Mouse (Mus musculus): ENCODE measurements around the gene Pbdc1. TPM values are rescaled to one million over a fixed set of nuclear protein-coding genes. Genes with fewer than 3 reads are reported as not detected.

The Pbdc1 gene
- total and polyA plus RNA-seq, 3 experiments: 45.4 to 54.8 TPM; not detected in 1

DNA sequence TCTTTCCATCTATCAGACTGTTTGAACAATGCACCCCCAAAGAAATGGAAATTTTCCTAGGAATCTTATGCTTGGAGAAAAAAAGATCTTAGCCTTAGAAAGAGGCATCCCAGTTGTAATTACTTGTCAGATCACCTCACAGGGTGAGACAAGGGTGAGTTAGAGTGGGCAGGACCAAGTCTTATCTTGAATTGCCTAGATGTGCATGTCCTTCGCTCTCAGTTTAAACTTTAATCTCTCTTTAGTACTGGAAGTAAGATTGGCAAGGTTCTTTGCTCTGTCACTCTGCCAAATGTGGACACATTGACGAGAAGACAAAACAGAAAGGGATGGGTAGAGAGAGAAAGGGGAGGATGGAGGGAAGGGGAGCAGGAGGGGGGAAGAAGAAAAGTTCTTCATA lies 35.4 kb downstream of the Pbdc1 start:
- no peaks in the 10 kb centered on the region for H3K27me3 ChIP-seq (ENCODE audit: control insufficient read depth in 1 of 2, insufficient read depth in 2 of 2, low read length in 2 of 2)
- no peak overlapping the region for H3K4me3 ChIP-seq (ENCODE audit: control insufficient read depth in 1 of 2, insufficient read depth in 1 of 2, low read depth in 2 of 2, low read length in 2 of 2)
- peak; percentile 28 for DNase-seq (ENCODE audit: low read depth, low spot score)
- no peaks in the 10 kb centered on the region for H3K9me3 ChIP-seq (replicated peaks; ENCODE audit: insufficient read depth, low read length)
- 0 out of 2 replicates have a peak, but pooled peaks have one; percentile 13 for TF ChIP-seq GATA1 (IDR thresholded peaks at IDR 0.05; ENCODE audit: low read depth, low read length)
- no peak for TF ChIP-seq ZC3H11A (IDR thresholded peaks at IDR 0.05; ENCODE audit: low read depth, low read length)
- peaks cover 0 to 2% of the 10 kb centered on the region in 2 experiments; a peak in 3 of 4 replicates for H3K36me3 ChIP-seq (ENCODE audit: control insufficient read depth in 1 of 2, insufficient read depth in 2 of 2, low read length in 2 of 2)
- no peak overlapping the region for H3K27ac ChIP-seq (ENCODE audit: control insufficient read depth, low read depth, low read length)
- H3K9ac ChIP-seq (ENCODE audit: control insufficient read depth, low read depth, low read length, poor library complexity, severe bottlenecking): no peak overlapping the region
- peaks cover 0 to 2% of the 10 kb centered on the region in 2 experiments; a peak in 2 of 4 replicates for H3K4me1 ChIP-seq (ENCODE audit: control insufficient read depth in 1 of 2, insufficient read depth in 2 of 2, low read length in 2 of 2)
- H3K79me2 ChIP-seq (ENCODE audit: control insufficient read depth, insufficient read depth, low read length, poor library complexity): no peaks in the 10 kb centered on the region

GRCm38 (mm10) chrX:105120275-105121226 lies 41.0 kb downstream of the Pbdc1 start, which contains the start of gene Magee1:
Magee1 (plus strand) TSS chrX:105120378.
- Histone ChIP-seq H3K36me3 (ENCODE audit: control insufficient read depth in 1 of 2, insufficient read depth in 2 of 2, low read length in 2 of 2) (no peaks in the 10 kb centered on the region; a peak in 1 of 4 replicates), H3K79me2 (ENCODE audit: control insufficient read depth, insufficient read depth, low read length, poor library complexity) (no peaks in the 10 kb centered on the region), H3K27me3 (ENCODE audit: control insufficient read depth in 1 of 2, insufficient read depth in 2 of 2, low read length in 2 of 2) (no peaks in the 10 kb centered on the region), H3K27ac (ENCODE audit: control insufficient read depth, low read depth, low read length) (no peak within 1 kb of the TSS), H3K9ac (ENCODE audit: control insufficient read depth, low read depth, low read length, poor library complexity, severe bottlenecking) (no peak within 1 kb of the TSS), H3K4me1 (ENCODE audit: control insufficient read depth in 1 of 2, insufficient read depth in 2 of 2, low read length in 2 of 2) (no peaks in the 10 kb centered on the region), H3K9me3 (replicated peaks; ENCODE audit: insufficient read depth, low read length) (no peaks in the 10 kb centered on the region), H3K4me3 (ENCODE audit: control insufficient read depth in 1 of 2, insufficient read depth in 1 of 2, low read depth in 2 of 2, low read length in 2 of 2) (no peak within 1 kb of the TSS)
- TF ChIP-seq MXI1 (IDR thresholded peaks at IDR 0.05; ENCODE audit: low read depth, low read length) (no peak), E2F4 (IDR thresholded peaks at IDR 0.05; ENCODE audit: borderline replicate concordance, low read depth, low read length) (no peak), POLR2AphosphoS5 (IDR thresholded peaks at IDR 0.05; ENCODE audit: borderline replicate concordance, low read depth, low read length) (no peak), MAFK (IDR thresholded peaks at IDR 0.05; ENCODE audit: borderline replicate concordance, low read depth, low read length) (no peak), TBP (IDR thresholded peaks at IDR 0.05; ENCODE audit: low read depth, low read length) (no peak), MAZ (IDR thresholded peaks at IDR 0.05; ENCODE audit: low read depth, low read length) (no peak), NELFE (IDR thresholded peaks at IDR 0.05; ENCODE audit: low read depth, low read length) (no peak), TAL1 (IDR thresholded peaks at IDR 0.05; ENCODE audit: low read length) (no peak), ETS1 (IDR thresholded peaks at IDR 0.05; ENCODE audit: low read depth, low read length) (no peak), ZNF384 (IDR thresholded peaks at IDR 0.05; ENCODE audit: low read depth, low read length) (no peak), ZC3H11A (IDR thresholded peaks at IDR 0.05; ENCODE audit: low read depth, low read length) (no peak), RAD21 (IDR thresholded peaks at IDR 0.05; ENCODE audit: low read depth, low read length) (no peak), MAX (IDR thresholded peaks at IDR 0.05; ENCODE audit: low read length) (no peak)
- DNase-seq (ENCODE audit: low read depth, low spot score): no peak
